Mouse (Mus musculus): Measurements from ENCODE around the gene Ccdc38. TPM values are rescaled to one million over a fixed set of nuclear protein-coding genes. Genes with fewer than 3 reads are reported as not detected.

Ccdc38 gene
- total RNA-seq, 2 experiments from 2014 or later = not detected

DNA sequence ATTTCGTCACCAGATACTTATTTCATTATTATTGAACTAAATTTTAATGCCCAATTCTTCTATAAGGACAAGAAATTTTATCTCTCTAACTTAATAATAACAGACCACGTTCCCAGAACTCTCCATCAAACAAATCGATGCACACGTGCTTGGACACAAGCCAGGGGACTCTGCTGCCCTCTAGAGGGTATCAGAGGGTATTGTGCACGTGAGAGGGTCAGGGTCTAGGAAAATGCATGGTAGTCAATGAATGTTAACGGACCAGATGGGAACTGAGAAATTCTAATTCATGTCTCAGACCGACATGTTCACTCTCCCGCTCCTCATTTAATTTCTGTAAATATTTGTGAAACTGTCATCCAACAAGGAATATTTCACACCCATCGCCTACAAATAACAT lies 67.6 kb downstream of the Ccdc38 start:
- no peak for DNase-seq (ENCODE audit: low spot score in 2 of 2)

DNA sequence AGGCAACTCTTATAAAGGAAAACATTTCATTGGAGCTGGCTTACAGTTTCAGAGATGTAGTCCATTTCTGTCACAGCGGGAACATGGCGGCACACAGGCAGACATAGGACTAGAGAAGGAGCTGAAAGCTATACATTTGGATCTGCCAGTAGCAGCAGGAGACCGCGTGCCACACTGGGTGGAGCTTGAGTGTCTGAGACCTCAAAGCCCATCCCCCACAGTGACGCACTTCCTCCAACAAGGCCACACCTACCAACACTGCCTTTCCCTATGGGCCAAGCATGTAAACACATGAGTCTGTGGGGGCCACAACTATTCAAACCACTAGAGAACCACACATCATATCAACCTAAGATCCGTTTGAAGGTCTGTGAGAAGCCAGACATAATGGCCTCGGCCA lies 68.8 kb downstream of the Ccdc38 start:
- DNase-seq (ENCODE audit: low spot score in 2 of 2) = no peak

DNA sequence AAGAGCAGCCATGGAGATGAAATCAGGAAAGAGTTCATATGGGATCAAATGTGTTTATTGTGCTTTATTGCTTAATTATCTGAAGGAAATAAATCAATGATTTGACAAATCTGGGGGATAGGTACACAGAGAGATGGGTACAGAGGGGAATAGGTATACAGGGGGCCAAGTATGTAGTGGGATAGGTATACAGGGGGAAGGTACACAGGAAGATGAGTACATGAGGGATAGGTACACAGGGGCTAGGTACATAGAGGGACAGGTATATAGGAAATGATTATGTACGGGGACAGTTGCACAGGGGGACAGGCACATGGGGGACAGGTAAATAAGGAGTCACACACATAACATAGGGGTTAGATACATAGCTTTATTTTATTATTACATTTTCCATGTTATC lies 70.5 kb downstream of the Ccdc38 start:
- no peak for DNase-seq (ENCODE audit: low spot score in 2 of 2)

DNA sequence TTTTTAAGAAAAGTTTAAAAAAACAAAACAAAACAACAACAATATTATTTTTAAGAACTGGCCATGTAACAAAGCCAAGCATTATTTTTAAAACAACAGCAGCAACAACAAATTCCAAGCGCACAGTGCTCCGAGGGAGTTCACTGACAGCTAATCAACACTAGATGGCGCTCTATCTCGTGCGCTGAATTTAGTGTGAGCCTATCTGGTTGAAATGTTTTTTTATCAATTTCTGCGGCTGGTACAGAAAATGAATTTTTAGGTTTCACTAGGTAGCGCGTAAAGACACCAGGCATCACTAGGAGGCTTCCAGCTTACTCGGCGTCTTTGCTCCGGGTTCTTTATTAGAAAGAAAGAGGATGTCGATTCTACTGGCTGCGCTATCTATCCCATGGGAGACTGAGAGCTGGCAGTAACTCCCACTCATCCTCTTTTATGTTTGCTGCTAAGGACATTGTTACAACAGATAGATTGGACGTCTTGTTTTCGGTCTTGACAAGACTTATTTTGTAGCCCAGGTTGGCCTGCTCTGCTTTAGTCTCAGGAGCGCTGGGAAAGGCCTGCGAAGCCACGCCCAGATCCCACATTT lies 71.1 kb downstream of the Ccdc38 start:
- DNase-seq (ENCODE audit: low spot score in 2 of 2) = peak; percentile 29 to 30

DNA sequence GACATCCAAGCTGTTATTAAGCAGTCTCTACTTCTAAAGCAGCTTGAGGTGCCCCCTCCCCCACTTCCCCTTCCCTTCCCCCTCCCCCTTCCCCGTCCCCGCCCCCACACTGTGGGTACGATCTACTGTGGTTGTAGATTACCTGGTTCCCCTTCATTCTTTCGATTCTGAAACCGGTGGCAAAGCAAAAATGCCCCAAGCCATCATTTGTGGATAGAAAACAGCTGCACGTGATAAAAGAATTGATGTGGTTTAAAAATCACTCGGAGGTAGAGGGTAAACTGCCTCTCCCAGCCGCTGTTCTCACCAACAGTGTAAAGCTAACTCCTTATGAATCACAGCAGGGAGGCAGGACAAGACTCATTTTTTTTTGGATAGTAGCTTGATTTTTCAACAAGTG lies 74.4 kb downstream of the Ccdc38 start:
- no peak for DNase-seq (ENCODE audit: low spot score in 2 of 2)

DNA sequence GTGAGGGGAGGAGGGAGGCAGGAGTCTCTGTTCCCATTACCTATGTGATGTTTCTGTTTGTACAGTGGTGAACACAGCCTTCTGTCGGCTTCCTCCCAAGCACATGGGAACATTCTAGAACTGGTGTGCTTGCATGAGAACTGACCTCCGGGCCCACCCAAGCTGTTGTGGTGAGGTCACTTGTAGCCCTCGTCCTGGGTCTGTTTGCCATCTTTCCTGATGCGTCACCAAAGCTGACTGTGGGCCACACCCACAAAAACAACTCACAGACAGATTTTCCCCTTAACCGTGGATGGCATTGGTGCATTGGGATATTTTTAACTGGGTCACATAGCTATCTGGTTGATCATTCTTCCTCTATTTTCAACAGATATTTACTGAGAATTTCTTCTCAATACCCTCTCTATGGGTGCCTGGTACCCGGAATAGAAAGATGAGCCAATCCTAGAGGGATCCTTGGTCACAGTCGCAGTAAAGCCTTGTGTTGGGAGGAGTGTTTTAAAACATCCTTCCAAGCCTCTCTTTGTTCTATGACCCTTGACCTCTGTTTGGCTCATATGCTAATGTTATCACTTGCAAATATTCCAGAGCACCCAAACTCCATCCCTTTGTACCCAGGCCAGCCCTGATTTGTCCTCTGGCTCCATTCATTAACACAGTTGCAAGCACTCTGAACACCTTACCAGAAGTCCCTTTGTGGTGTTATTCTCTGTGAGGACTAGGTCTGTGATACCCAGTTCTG lies 80.2 kb downstream of the Ccdc38 start:
- no peak for DNase-seq (ENCODE audit: low spot score in 2 of 2)

DNA sequence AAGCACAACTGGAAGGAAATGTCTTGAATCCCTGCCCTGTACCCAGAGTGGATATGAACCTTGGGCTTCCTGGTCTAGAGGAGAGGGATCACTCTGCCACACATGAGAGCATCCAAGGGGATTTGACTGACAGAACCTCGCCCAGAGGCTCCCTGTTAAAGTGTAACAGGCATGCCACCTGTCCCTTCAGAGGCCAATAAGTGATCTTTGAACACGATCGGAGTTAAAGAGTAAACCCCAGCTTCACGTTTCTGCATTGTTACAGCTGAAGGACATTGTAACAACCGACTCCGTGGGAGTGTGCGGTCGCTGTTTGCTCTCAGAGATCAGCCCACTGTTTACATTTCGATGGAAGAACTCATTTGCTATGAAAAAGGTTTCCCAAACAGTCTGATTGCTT lies 83.3 kb downstream of the Ccdc38 start:
- no peak for DNase-seq (ENCODE audit: low spot score in 2 of 2)

DNA sequence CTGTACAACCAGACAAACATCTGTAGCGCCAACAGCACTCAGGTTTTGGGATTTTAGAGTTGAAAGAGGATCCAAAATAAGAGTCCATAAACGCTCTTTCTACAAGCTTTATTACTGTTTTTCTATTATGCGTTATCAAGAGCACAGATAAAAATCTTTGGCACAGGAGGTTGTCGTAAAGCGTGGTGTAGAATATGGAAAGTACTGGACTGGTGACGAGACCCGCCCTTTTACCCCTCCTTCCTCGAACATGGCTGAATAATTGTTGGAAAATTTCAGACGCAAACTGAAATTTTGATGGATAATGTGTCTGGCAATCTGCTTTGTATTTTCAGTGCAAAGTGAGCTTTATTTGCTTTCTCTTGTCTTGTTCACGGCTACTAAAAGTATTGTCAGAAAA lies 83.7 kb downstream of the Ccdc38 start:
- no peak for DNase-seq (ENCODE audit: low spot score in 2 of 2)

DNA sequence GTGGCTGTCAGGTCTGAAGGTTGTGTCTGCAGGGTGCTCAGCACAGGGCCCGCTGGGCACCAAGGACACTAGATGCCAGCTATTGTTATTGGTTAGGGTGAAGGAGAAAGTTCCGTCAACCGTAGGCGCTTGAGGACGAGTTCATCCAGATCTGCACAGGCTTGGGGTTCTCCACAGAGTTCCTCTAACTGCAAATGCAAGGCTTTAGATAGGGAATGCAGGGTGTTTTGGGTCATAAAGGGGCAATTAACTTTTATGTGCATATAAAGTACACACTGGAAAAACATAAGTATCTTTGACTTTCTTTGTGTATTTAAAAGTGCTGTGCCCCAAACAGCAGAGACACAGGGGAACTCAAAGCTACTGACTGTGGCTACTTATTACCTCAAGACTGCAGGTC lies 89.9 kb downstream of the Ccdc38 start:
- DNase-seq (ENCODE audit: low spot score in 2 of 2) = no peak

DNA sequence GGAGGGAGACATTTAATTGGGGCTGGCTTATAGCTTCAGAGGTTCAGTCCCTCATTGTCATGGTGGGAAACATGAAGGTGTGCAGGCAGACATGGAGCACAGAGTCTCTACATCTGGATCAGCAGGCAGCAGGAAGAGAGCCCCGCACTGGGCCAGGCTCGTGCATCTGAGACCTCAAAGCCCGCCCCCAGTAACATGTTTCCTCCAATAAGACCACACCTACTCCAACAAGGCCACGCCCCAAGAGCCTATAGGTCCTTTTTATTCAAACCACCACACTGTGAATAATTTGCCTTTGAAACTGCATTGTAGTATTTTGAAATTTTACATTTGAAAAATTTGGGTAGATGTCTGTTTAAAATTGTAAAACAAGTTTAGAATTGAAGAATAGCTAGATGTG lies 91.7 kb downstream of the Ccdc38 start:
- DNase-seq (ENCODE audit: low spot score in 2 of 2) = no peak

DNA sequence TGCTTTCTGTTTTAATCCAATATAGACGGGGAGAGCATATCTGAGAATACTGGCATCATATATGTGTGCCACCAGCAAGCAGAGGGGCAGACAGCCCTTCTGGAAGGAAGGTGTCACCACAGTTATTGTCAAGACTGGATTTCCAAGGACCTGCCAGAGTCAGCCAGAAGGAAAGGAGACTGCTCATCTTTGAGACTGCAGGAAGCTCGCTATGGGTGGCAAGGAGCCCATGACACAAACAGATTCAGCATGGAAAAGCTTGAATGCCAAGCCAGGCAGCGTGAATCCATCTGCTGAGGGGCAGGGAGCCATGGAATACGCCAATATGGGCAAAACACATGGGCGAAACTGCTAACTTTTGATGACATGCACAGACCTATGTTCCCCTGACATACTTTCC lies 93.1 kb downstream of the Ccdc38 start:
- no peak for DNase-seq (ENCODE audit: low spot score in 2 of 2)

Other genes with a start within 250 kb of the Ccdc38 start
- gene Elk3, start 229.5 kb upstream of the Ccdc38 start, total RNA-seq (2021) = 10 to 100 TPM; 25.7 to 30.1 TPM
- 10 to 100 TPM; 53.0 to 55.9 TPM for gene Lta4h, start 87.2 kb upstream of the Ccdc38 start, total RNA-seq (2021)
- gene Hal, start 51.9 kb upstream of the Ccdc38 start, total RNA-seq (2021) = under 1 TPM; 0.26 to 0.56 TPM
- gene Amdhd1, start 599 bp upstream of the Ccdc38 start, total RNA-seq (2021) = not detected
- 10 to 100 TPM; 14.6 to 16.7 TPM for gene Snrpf, start 49.1 kb downstream of the Ccdc38 start, total RNA-seq (2021)
- 10 to 100 TPM; 18.6 to 22.4 TPM for gene Ntn4, start 100.0 kb downstream of the Ccdc38 start, total RNA-seq (2021)

All from adrenal gland, adult 18-20 months (tissue).